Mouse (Mus musculus): ENCODE data around the gene Sik3.

DNA sequence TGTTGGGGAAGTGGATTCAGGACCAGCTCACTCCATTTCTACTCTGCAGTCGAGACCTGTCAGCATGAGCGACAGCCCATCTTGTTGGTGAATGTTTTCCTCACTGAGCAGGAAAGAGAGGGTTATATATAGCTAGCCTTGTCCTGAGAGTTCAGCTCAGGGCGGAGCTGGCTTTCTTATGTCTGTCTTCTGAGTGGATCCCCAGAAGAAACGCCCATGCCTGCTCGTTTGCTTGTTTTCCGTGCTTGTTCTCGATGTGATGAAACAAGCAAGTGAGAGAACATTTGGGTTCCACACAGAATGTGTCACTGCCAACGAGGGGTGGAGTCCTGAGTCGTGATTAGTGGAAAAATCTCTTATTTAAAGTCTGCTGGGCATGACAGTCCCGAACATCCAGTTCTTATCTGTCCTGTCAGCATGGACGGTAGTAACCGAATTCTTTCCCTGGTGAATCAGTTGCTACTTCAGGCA is 184.1 kb downstream of the Sik3 start:
- TF ChIP-seq CTCF (IDR thresholded peaks at IDR 0.05; ENCODE audit: control insufficient read depth, insufficient read depth, insufficient replicate concordance, low read depth, low read length) (no peak), POLR2A (IDR thresholded peaks at IDR 0.05; ENCODE audit: control insufficient read depth, low read depth, low read length) (no peak)
